Mouse (Mus musculus): Measurements from ENCODE around the gene H1foo. TPM values are rescaled to one million over a fixed set of nuclear protein-coding genes. Genes with fewer than 3 reads are reported as not detected.

Gene H1foo
- polyA plus RNA-seq, 1 experiment from 2014 or later = not detected

DNA sequence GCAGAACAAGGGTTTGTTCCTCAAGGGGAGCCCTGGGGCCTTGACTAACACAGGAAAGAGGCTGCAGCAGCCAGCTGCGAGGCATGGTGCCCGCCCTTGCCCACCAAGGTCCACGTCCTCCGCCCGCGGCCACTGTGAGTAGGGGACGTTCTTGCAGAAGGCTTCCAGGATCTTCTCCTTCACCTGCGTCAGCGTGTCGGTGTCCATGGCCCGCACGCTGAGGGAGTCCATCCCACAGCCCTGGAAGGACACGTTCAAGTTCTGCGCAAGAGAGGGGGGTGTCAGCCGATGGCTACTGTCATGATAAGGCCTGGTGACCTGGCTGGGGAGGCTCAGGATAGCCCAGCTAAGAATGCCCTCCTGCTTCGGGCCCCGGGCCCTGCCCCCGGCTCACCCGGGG lies 15.6 kb downstream of the H1foo start:
- WGBS = 87% methylated on average over 19 of the region's 19 CpGs

DNA sequence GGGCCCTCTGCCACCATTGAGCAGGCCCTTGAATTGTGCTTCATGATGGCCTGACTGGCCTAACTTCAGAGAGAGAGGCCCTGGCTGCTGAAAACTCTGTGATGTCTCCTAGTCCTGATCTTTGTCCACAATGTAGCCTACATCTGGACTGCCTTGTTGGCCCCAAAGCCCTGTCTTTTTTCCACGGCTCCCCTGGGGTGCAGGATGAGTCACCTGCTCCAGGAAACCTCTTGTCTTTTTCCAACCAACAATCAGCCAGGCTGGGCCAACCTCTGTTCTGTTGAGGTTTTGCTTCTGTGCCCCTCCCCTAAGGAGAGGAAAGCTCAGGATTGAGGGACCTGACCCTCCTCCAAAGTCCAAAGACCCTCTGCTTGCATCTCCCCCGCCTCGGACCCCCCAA lies 17.0 kb downstream of the H1foo start:
- peaks cover 22 to 30% of the 10 kb centered on the region in 2 experiments for H3K4me1 ChIP-seq (ENCODE audit: control insufficient read depth in 2 of 2, insufficient read depth in 2 of 2, low read length in 2 of 2)
- no peaks in the 10 kb centered on the region for H3K27me3 ChIP-seq (ENCODE audit: control insufficient read depth, insufficient read depth, low read length)
- H3K4me2 ChIP-seq (ENCODE audit: low read length) = no peak overlapping the region
- H3K27ac ChIP-seq (replicated peaks in 1 of 2; ENCODE audit: control insufficient read depth in 1 of 2, insufficient read depth in 1 of 2, low read depth in 2 of 2, low read length in 2 of 2) = no peak overlapping the region
- WGBS = 77% methylated on average over 3 of the region's 3 CpGs
- peaks cover 67% of the 10 kb centered on the region for H3K36me3 ChIP-seq (ENCODE audit: control insufficient read depth, insufficient read depth, low read length)
- H3K9me3 ChIP-seq (ENCODE audit: control insufficient read depth, low read length) = no peaks in the 10 kb centered on the region
- no peak overlapping the region for H3K4me3 ChIP-seq (ENCODE audit: control insufficient read depth in 1 of 2, insufficient read depth in 1 of 2, low read depth in 1 of 2, low read length in 2 of 2)
- H3K9ac ChIP-seq (ENCODE audit: low read length) = 0 out of 2 replicates have a peak overlapping the region, but pooled peaks have one; percentile 11
- no peak for ATAC-seq (ENCODE audit: insufficient number of reproducible peaks, insufficient read depth, low FRiP score, low read depth)

More for the DNA sequence above, 15.6 kb downstream of the H1foo start:
- H3K4me2 ChIP-seq (ENCODE audit: low read length) = no peak overlapping the region
- H3K27me3 ChIP-seq (ENCODE audit: control insufficient read depth, insufficient read depth, low read length) = no peaks in the 10 kb centered on the region
- no peak overlapping the region for H3K27ac ChIP-seq (replicated peaks in 1 of 2; ENCODE audit: control insufficient read depth in 1 of 2, insufficient read depth in 1 of 2, low read depth in 2 of 2, low read length in 2 of 2)
- H3K9me3 ChIP-seq (ENCODE audit: control insufficient read depth, low read length) = no peaks in the 10 kb centered on the region
- peaks cover 25 to 36% of the 10 kb centered on the region in 2 experiments for H3K4me1 ChIP-seq (ENCODE audit: control insufficient read depth in 2 of 2, insufficient read depth in 2 of 2, low read length in 2 of 2)
- H3K36me3 ChIP-seq (ENCODE audit: control insufficient read depth, insufficient read depth, low read length) = peaks cover 55% of the 10 kb centered on the region
- ATAC-seq (ENCODE audit: insufficient number of reproducible peaks, insufficient read depth, low FRiP score, low read depth) = no peak
- H3K4me3 ChIP-seq (ENCODE audit: control insufficient read depth in 1 of 2, insufficient read depth in 1 of 2, low read depth in 1 of 2, low read length in 2 of 2) = no peak overlapping the region
- no peak overlapping the region for H3K9ac ChIP-seq (ENCODE audit: low read length)

DNA sequence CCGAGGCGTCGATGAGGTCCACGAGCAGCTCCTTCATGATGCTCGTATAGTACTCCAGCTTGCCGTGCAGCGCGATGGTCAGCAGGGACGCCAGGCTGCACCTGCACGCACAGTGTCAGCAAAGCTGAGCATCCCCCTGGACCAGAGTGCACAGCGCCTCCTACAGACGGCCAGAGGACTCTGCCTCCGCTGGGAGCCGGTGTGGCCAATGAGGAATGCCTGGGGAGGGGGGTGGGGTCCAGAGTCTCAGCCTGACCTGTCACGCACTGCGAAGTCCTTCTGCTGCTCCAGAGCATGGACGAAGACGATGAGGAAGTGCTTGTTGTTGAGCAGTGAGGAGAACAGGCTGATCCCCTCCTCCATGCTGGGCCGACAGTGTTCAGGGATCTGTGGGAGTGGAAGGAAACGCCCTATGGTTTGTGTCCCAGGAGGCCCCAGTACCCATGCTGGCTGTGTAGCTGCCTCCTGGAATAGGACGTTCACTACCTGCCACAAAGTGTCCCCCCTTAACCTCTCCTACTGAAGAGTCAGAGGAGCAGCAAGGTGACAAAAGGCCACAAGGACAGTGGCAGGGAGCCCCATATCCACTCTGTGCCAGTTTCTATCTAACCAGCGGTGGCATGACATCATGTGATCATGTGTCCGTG lies 17.8 kb downstream of the H1foo start:
- Histone ChIP-seq H3K9me3 (ENCODE audit: control insufficient read depth, low read length) (no peaks in the 10 kb centered on the region), H3K4me3 (ENCODE audit: control insufficient read depth in 1 of 2, insufficient read depth in 1 of 2, low read depth in 1 of 2, low read length in 2 of 2) (no peak overlapping the region), H3K4me1 (ENCODE audit: control insufficient read depth in 2 of 2, insufficient read depth in 2 of 2, low read length in 2 of 2) (peaks cover 14 to 22% of the 10 kb centered on the region in 2 experiments), H3K36me3 (ENCODE audit: control insufficient read depth, insufficient read depth, low read length) (peaks cover 72% of the 10 kb centered on the region), H3K27me3 (ENCODE audit: control insufficient read depth, insufficient read depth, low read length) (no peaks in the 10 kb centered on the region), H3K27ac (replicated peaks in 1 of 2; ENCODE audit: control insufficient read depth in 1 of 2, insufficient read depth in 1 of 2, low read depth in 2 of 2, low read length in 2 of 2) (no peak overlapping the region), H3K4me2 (ENCODE audit: low read length) (no peak overlapping the region), H3K9ac (ENCODE audit: low read length) (no peak overlapping the region)
- WGBS = 47% methylated on average over 23 of the region's 23 CpGs
- ATAC-seq (ENCODE audit: insufficient number of reproducible peaks, insufficient read depth, low FRiP score, low read depth) = no peak

DNA sequence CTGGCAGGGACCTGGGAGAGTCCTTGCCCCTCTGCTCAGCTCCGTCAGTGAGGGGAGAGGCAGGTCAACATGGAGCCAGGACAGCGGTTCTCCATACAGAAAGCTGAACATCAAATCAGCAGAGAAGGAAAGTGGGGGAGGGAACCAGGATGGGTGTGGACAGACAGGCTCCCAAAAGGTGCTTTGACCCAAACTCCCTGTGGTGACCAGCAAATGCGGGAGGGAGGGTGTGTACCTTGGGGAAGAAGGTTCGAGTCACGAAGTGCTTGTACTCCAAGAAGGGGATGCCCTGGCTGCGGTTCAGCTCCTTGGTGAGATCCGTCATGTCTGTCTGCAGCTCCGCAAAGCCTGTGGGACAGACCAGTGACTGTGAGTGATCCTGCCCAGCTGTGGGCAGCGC lies 18.9 kb downstream of the H1foo start:
- H3K9me3 ChIP-seq (ENCODE audit: control insufficient read depth, low read length) = no peaks in the 10 kb centered on the region
- WGBS = 75% methylated on average over 8 of the region's 9 CpGs
- peaks cover 11 to 17% of the 10 kb centered on the region in 2 experiments; a peak in 3 of 4 replicates for H3K4me1 ChIP-seq (ENCODE audit: control insufficient read depth in 2 of 2, insufficient read depth in 2 of 2, low read length in 2 of 2)
- no peaks in the 10 kb centered on the region for H3K27me3 ChIP-seq (ENCODE audit: control insufficient read depth, insufficient read depth, low read length)
- H3K4me3 ChIP-seq (ENCODE audit: control insufficient read depth in 1 of 2, insufficient read depth in 1 of 2, low read depth in 1 of 2, low read length in 2 of 2) = no peak overlapping the region
- H3K9ac ChIP-seq (ENCODE audit: low read length) = no peak overlapping the region
- no peak overlapping the region for H3K4me2 ChIP-seq (ENCODE audit: low read length)
- no peak for ATAC-seq (ENCODE audit: insufficient number of reproducible peaks, insufficient read depth, low FRiP score, low read depth)
- H3K36me3 ChIP-seq (ENCODE audit: control insufficient read depth, insufficient read depth, low read length) = peaks cover 70% of the 10 kb centered on the region
- H3K27ac ChIP-seq (replicated peaks in 1 of 2; ENCODE audit: control insufficient read depth in 1 of 2, insufficient read depth in 1 of 2, low read depth in 2 of 2, low read length in 2 of 2) = no peak overlapping the region

DNA sequence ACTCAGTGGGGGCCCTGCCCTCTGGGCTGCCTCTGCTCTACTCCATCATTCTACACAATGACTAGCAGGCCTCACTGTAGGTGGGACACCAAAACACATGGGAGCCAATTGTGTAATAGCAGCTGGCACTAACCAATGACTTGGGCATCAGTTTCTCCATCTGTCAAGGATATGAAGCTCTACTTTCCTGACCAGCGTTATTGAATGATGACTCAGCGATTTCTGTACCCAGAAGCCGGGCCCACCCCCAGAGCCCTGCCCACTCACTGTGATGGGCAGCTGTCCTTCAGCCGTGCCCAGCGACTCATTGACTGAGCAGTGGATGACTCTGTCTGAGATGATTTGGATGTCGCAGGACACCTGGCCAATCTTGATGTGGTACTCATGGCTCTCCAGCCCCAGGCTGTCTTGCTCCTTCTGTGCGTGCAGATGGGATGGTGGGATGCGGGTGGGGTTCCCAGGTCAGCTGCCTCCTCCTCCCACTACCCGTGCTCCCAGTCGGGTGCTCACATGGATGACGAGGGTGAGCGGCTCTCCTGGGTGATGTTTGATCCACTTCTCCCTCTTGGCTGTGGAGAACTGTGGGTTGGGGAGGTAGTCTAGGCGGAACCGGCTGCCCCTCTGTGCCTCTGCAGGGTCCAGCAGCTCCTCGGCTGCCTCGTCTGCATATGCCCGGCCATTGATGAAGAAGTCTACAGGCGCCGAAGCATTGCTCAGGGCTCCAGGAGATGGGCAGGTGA lies 21.7 kb downstream of the H1foo start:
- H3K9me3 ChIP-seq (ENCODE audit: control insufficient read depth, low read length) = no peaks in the 10 kb centered on the region
- H3K9ac ChIP-seq (ENCODE audit: low read length) = no peak overlapping the region
- H3K27me3 ChIP-seq (ENCODE audit: control insufficient read depth, insufficient read depth, low read length) = no peaks in the 10 kb centered on the region
- WGBS = 88% methylated on average over 19 of the region's 19 CpGs
- peaks cover 11 to 16% of the 10 kb centered on the region in 2 experiments for H3K4me1 ChIP-seq (ENCODE audit: control insufficient read depth in 2 of 2, insufficient read depth in 2 of 2, low read length in 2 of 2)
- H3K27ac ChIP-seq (replicated peaks in 1 of 2; ENCODE audit: control insufficient read depth in 1 of 2, insufficient read depth in 1 of 2, low read depth in 2 of 2, low read length in 2 of 2) = no peak overlapping the region
- no peak overlapping the region for H3K4me2 ChIP-seq (ENCODE audit: low read length)
- H3K36me3 ChIP-seq (ENCODE audit: control insufficient read depth, insufficient read depth, low read length) = peaks cover 68% of the 10 kb centered on the region
- H3K4me3 ChIP-seq (ENCODE audit: control insufficient read depth in 1 of 2, insufficient read depth in 1 of 2, low read depth in 1 of 2, low read length in 2 of 2) = no peak overlapping the region
- no peak for ATAC-seq (ENCODE audit: insufficient number of reproducible peaks, insufficient read depth, low FRiP score, low read depth)

DNA sequence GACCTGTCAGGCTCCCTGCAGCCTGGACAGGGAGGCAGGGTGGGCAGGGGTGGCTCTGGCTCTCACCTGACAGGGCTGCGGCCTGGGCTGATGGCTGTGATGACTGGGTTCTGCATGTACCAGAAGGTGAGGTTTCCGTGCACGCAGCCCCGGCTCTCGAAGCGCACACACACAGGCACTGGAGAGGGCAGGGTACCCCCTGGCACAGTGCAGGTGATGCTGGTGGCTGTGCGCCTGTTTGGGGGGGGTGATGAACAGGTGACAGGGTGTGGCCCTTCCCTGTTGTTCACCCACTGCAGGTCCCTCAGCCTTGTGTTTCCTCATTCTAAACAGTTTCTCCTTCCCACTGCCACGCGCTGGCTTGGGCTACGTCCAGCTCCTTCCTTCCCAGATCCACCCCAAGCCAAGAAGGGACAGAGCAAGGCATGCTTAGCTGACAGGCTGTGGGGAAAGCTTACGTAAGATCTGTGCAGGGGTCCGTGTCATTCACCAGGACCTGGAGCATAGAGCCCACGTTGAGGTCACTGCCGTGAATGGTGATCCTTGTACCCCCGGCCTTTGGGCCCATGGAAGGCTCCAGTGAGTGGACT lies 22.6 kb downstream of the H1foo start:
- Histone ChIP-seq H3K36me3 (ENCODE audit: control insufficient read depth, insufficient read depth, low read length) (peaks cover 69% of the 10 kb centered on the region), H3K9ac (ENCODE audit: low read length) (no peak overlapping the region), H3K27me3 (ENCODE audit: control insufficient read depth, insufficient read depth, low read length) (no peaks in the 10 kb centered on the region), H3K27ac (replicated peaks in 1 of 2; ENCODE audit: control insufficient read depth in 1 of 2, insufficient read depth in 1 of 2, low read depth in 2 of 2, low read length in 2 of 2) (no peak overlapping the region), H3K4me2 (ENCODE audit: low read length) (no peak overlapping the region), H3K9me3 (ENCODE audit: control insufficient read depth, low read length) (no peaks in the 10 kb centered on the region), H3K4me1 (ENCODE audit: control insufficient read depth in 2 of 2, insufficient read depth in 2 of 2, low read length in 2 of 2) (peaks cover 20 to 26% of the 10 kb centered on the region in 2 experiments), H3K4me3 (ENCODE audit: control insufficient read depth in 1 of 2, insufficient read depth in 1 of 2, low read depth in 1 of 2, low read length in 2 of 2) (no peak overlapping the region)
- 94% methylated on average over 15 of the region's 15 CpGs for WGBS
- no peak for ATAC-seq (ENCODE audit: insufficient number of reproducible peaks, insufficient read depth, low FRiP score, low read depth)

DNA sequence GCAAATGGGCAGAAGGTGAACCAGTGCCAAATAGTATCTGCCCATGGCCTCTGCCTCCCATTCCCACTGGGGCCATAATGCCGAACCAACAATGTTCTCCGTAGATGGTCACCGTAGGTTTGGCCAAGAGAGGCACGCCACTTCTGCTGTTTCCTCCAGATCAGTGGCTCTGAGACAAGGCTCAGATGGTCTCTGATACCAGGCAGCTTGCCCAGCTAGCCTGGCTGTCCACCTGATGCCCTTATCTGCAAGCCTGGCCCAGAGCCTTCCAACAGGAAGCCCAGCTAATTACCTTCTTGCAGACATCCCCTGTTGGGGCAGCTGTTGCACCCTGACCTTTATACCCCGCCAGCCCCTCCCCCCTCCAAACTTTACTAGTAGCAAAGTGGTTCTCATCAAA lies 23.3 kb downstream of the H1foo start:
- Histone ChIP-seq H3K9ac (ENCODE audit: low read length) (no peak overlapping the region), H3K36me3 (ENCODE audit: control insufficient read depth, insufficient read depth, low read length) (peaks cover 64% of the 10 kb centered on the region), H3K4me2 (ENCODE audit: low read length) (no peak overlapping the region), H3K9me3 (ENCODE audit: control insufficient read depth, low read length) (no peaks in the 10 kb centered on the region), H3K27ac (replicated peaks in 1 of 2; ENCODE audit: control insufficient read depth in 1 of 2, insufficient read depth in 1 of 2, low read depth in 2 of 2, low read length in 2 of 2) (no peak overlapping the region), H3K4me1 (ENCODE audit: control insufficient read depth in 2 of 2, insufficient read depth in 2 of 2, low read length in 2 of 2) (peaks cover 24 to 27% of the 10 kb centered on the region in 2 experiments), H3K27me3 (ENCODE audit: control insufficient read depth, insufficient read depth, low read length) (no peaks in the 10 kb centered on the region), H3K4me3 (ENCODE audit: control insufficient read depth in 1 of 2, insufficient read depth in 1 of 2, low read depth in 1 of 2, low read length in 2 of 2) (no peak overlapping the region)
- ATAC-seq (ENCODE audit: insufficient number of reproducible peaks, insufficient read depth, low FRiP score, low read depth) = no peak
- WGBS = 69% methylated on average over 5 of the region's 5 CpGs

All from heart, embryonic 14.5 days (tissue).